Mouse (Mus musculus) megakaryocyte, embryonic 14.5 days (primary cell): ENCODE data around the gene Elfn1. TPM values are rescaled to one million over a fixed set of nuclear protein-coding genes. Genes with fewer than 3 reads are reported as not detected.

ENCODE experiments used
- H3K27me3 ChIP-seq: replicated peaks from 2 replicates; pipeline ENCODE3; 2012; ENCODE audit warnings: inconsistent platforms
- H3K36me3 ChIP-seq: replicated peaks from 2 replicates; pipeline ENCODE3; 2012; ENCODE audit warnings: low read length, inconsistent platforms, mixed read lengths
- H3K4me1 ChIP-seq: 2 replicates; pipeline ENCODE4 v1.6.1; 2012; ENCODE audit warnings: inconsistent platforms
- H3K4me3 ChIP-seq: replicated peaks from 2 replicates; pipeline ENCODE3; 2012; ENCODE audit warnings: moderate library complexity, mild to moderate bottlenecking, inconsistent platforms
- H3K9me3 ChIP-seq: 2 replicates; pipeline ENCODE4 v1.6.1; 2012; ENCODE audit warnings: inconsistent platforms
- FLI1 ChIP-seq: IDR thresholded peaks from 2 replicates; pipeline ENCODE4 v1.6.1; 2012; ENCODE audit warnings: low read length, inconsistent platforms, mixed read lengths
- GATA1 ChIP-seq: IDR thresholded peaks from 3 replicates; pipeline ENCODE4 v1.6.1; 2012; ENCODE audit warnings: mixed read lengths, low read length, inconsistent platforms, borderline replicate concordance
- polyA plus RNA-seq: library from polyadenylated mRNA; stranded (reverse); fragments of >175 nt; gene quantifications from 2 replicates; pipeline ENCODE4 v1.2.3, GENCODE M21; 2012; ENCODE audit warnings: low replicate concordance; ENCODE audit not compliant: insufficient read depth

Gene Elfn1
- polyA plus RNA-seq, 1 experiment = 0.11 TPM

- no peak for TF ChIP-seq FLI1
- no peak for TF ChIP-seq GATA1
Observed at GRCm38 (mm10) chr5:139933476-139933875, 25.7 kb downstream of the Elfn1 start.

GRCm38 (mm10) chr5:139936431-139936830, 28.7 kb downstream of the Elfn1 start:
- H3K27me3 ChIP-seq = peaks cover 55% of the 10 kb centered on the region
- H3K4me1 ChIP-seq = peaks cover 9% of the 10 kb centered on the region
- H3K4me3 ChIP-seq = peak overlapping the region; percentile 46
- H3K9me3 ChIP-seq = peaks cover 9% of the 10 kb centered on the region
- no peaks in the 10 kb centered on the region for H3K36me3 ChIP-seq
- no peak for TF ChIP-seq FLI1
- no peak for TF ChIP-seq GATA1

More at GRCm38 (mm10) chr5:139933476-139933875, 25.7 kb downstream of the Elfn1 start:
- no peak overlapping the region for H3K4me3 ChIP-seq
- no peaks in the 10 kb centered on the region for H3K9me3 ChIP-seq
- H3K4me1 ChIP-seq = peaks cover 19% of the 10 kb centered on the region
- H3K27me3 ChIP-seq = peaks cover 78% of the 10 kb centered on the region
- no peaks in the 10 kb centered on the region for H3K36me3 ChIP-seq

- Histone ChIP-seq H3K4me3 (no peak overlapping the region), H3K36me3 (no peaks in the 10 kb centered on the region), H3K4me1 (peaks cover 5% of the 10 kb centered on the region), H3K27me3 (peaks cover 46% of the 10 kb centered on the region), H3K9me3 (peaks cover 9% of the 10 kb centered on the region)
- TF ChIP-seq FLI1 (no peak), GATA1 (no peak)
Observed at GRCm38 (mm10) chr5:139944697-139945096, 37.0 kb downstream of the Elfn1 start.

GRCm38 (mm10) chr5:139945715-139946364, 38.1 kb downstream of the Elfn1 start:
- Histone ChIP-seq H3K27me3 (peaks cover 49% of the 10 kb centered on the region), H3K9me3 (0 out of 2 replicates have a peak, but pooled peaks cover under 1% of the 10 kb centered on the region), H3K4me3 (no peak overlapping the region), H3K4me1 (peaks cover 5% of the 10 kb centered on the region), H3K36me3 (no peaks in the 10 kb centered on the region)
- TF ChIP-seq GATA1 = no peak
- no peak for TF ChIP-seq FLI1

GRCm38 (mm10) chr5:139947446-139947845, 39.7 kb downstream of the Elfn1 start:
- H3K9me3 ChIP-seq = no peaks in the 10 kb centered on the region
- H3K27me3 ChIP-seq = peaks cover 56% of the 10 kb centered on the region
- no peaks in the 10 kb centered on the region for H3K36me3 ChIP-seq
- TF ChIP-seq FLI1 = no peak
- TF ChIP-seq GATA1 = no peak
- no peak overlapping the region for H3K4me3 ChIP-seq
- peaks cover 5% of the 10 kb centered on the region for H3K4me1 ChIP-seq

GRCm38 (mm10) chr5:139948552-139948951, 40.8 kb downstream of the Elfn1 start:
- no peaks in the 10 kb centered on the region for H3K36me3 ChIP-seq
- TF ChIP-seq FLI1 = no peak
- no peak for TF ChIP-seq GATA1
- H3K27me3 ChIP-seq = peaks cover 58% of the 10 kb centered on the region
- no peaks in the 10 kb centered on the region for H3K9me3 ChIP-seq
- H3K4me3 ChIP-seq = no peak overlapping the region
- peaks cover 5% of the 10 kb centered on the region for H3K4me1 ChIP-seq

GRCm38 (mm10) chr5:139949363-139949762, 41.6 kb downstream of the Elfn1 start:
- TF ChIP-seq FLI1 (no peak), GATA1 (no peak)

GRCm38 (mm10) chr5:139949975-139950578, 42.3 kb downstream of the Elfn1 start:
- TF ChIP-seq FLI1 (no peak), GATA1 (no peak)
- Histone ChIP-seq H3K36me3 (no peaks in the 10 kb centered on the region), H3K4me3 (no peak overlapping the region), H3K9me3 (no peaks in the 10 kb centered on the region), H3K27me3 (peaks cover 53% of the 10 kb centered on the region), H3K4me1 (peaks cover 5% of the 10 kb centered on the region)

More at GRCm38 (mm10) chr5:139949363-139949762, 41.6 kb downstream of the Elfn1 start:
- Histone ChIP-seq H3K36me3 (no peaks in the 10 kb centered on the region), H3K4me3 (no peak overlapping the region), H3K9me3 (no peaks in the 10 kb centered on the region), H3K27me3 (peaks cover 53% of the 10 kb centered on the region), H3K4me1 (peaks cover 5% of the 10 kb centered on the region)

- peaks cover 71% of the 10 kb centered on the region for H3K27me3 ChIP-seq
- H3K36me3 ChIP-seq = no peaks in the 10 kb centered on the region
- H3K4me1 ChIP-seq = peaks cover 10% of the 10 kb centered on the region
- H3K9me3 ChIP-seq = no peaks in the 10 kb centered on the region
- H3K4me3 ChIP-seq = peak overlapping the region; percentile 78
- TF ChIP-seq GATA1 = no peak
- TF ChIP-seq FLI1 = no peak
Observed at GRCm38 (mm10) chr5:139956859-139957258, 49.1 kb downstream of the Elfn1 start.

GRCm38 (mm10) chr5:139959741-139960140, 52.0 kb downstream of the Elfn1 start:
- no peak overlapping the region for H3K4me3 ChIP-seq
- H3K9me3 ChIP-seq = no peaks in the 10 kb centered on the region
- no peaks in the 10 kb centered on the region for H3K36me3 ChIP-seq
- H3K4me1 ChIP-seq = peaks cover 14% of the 10 kb centered on the region
- H3K27me3 ChIP-seq = peaks cover 70% of the 10 kb centered on the region
- TF ChIP-seq FLI1 = no peak
